Mouse (Mus musculus) B cell, adult 67 days (primary cell): ENCODE data around the gene F2rl2. TPM values are rescaled to one million over a fixed set of nuclear protein-coding genes. Genes with fewer than 3 reads are reported as not detected.

Source experiments
- total RNA-seq, 2 experiments: library from RNA; stranded (reverse); gene quantifications; 4 replicates each; pipeline ENCODE4 v1.2.4; 2023

Gene F2rl2
- total RNA-seq: not detected

DNA sequence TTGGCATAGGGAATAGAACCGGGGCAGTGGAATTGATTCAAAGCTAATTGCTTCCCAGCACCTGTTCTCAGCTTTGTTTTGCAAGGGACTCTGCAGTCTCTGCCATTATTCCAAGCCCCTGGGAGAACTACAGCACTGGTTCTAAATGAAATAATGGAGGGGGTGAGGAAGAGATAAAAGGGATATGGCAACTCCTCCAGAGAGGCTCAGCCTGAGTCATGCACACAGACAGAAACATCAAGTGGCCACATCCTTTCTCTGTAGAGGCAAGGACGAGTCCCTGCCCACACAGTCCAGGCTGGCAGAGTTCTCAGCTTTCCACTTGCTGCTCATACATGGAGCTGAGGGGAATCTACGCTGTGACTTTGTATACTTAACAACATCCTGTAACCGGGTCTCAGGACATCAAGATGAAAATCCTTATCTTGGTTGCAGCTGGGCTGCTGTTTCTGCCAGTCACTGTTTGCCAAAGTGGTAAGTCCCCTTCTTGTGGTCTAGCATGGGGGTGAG lies at the start of gene F2rl2:
Gene F2rl2, plus strand, starts transcription at position 200 of the 510 bp plus-strand sequence.

Other genes starting within 250 kb of the F2rl2 start
- gene S100z, start 218.1 kb upstream of the F2rl2 start, total RNA-seq: not detected
- gene F2rl1, start 171.6 kb upstream of the F2rl2 start, total RNA-seq: under 1 TPM; 0.44 to 0.47 TPM
- gene F2r, start 78.4 kb upstream of the F2rl2 start, total RNA-seq: under 1 TPM; 0.15 to 0.32 TPM
- gene Iqgap2, start 195.1 kb downstream of the F2rl2 start, total RNA-seq: 1 to 10 TPM in 1 of 2 experiments, under 1 TPM in 1; 0.68 to 1.2 TPM